Mouse (Mus musculus) liver, adult (tissue): Measurements from ENCODE around the gene F13a1.

Experiments used
- GATA4 ChIP-seq: IDR thresholded peaks from 2 replicates; pipeline ENCODE4 v1.6.1; 2014; ENCODE audit warnings: mild to moderate bottlenecking, low read length; ENCODE audit not compliant: insufficient replicate concordance

F13a1 gene

DNA sequence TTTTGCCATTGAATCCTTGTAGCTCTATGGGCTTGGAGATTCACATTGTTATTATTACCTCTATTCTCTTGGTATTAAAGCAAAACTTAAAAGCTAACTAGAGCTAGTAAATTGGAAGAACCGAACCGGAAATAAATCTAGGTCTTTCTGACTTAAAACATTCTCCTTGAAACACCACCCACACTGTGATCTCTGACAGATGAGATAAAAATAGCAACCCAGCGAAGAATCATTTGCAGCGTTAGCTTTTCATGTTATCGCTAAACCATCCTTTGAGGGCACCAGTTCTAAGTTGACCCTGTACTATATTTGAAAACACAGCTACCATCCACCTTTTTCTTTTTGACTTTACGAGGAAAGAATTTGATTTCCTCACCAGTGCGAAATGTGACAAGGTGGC is 164.1 kb downstream of the F13a1 start:
- no peak for TF ChIP-seq GATA4

DNA sequence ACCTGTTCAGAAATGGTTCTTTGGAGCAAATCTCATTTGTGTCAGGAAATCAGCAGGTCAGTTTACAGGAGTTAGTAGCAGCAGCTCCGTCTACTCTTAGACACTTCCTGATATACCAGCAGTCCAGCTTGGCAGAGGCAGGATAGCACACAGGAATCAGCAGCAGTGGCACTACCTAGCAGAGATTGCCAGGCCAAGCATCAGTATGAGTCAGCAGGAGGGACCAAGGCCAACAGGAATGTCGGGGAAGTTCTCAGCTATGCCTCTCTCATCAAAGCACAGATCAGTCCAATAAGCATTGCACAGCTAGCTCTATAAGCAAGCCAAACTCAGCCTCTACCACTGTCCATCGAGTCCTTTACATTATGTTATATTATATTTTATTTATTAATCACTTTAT is 210.9 kb downstream of the F13a1 start:
- TF ChIP-seq GATA4, result no peak
